Mouse (Mus musculus) E14TG2a.4 (cell line): ENCODE data around the gene Top3b.
A peak's percentile ranks its signal among the peaks of the same experiment; 100 is the strongest.

Source experiments
- H3K27me3 ChIP-seq: 2 replicates; pipeline ENCODE4 v1.6.1; 2014; ENCODE audit warnings: low read length, control low read depth; ENCODE audit not compliant: insufficient read depth
- H3K36me3 ChIP-seq: 2 replicates; pipeline ENCODE4 v1.6.1; 2014; ENCODE audit warnings: low read length, control low read depth; ENCODE audit not compliant: insufficient read depth
- H3K4me1 ChIP-seq: replicated peaks from 2 replicates; pipeline ENCODE4 v1.6.1; 2014; ENCODE audit warnings: low read depth, low read length, control low read depth
- H3K4me3 ChIP-seq: replicated peaks from 2 replicates; pipeline ENCODE4 v1.5.1; 2014; ENCODE audit warnings: mild to moderate bottlenecking, low read length
- H3K9me3 ChIP-seq: 2 replicates; pipeline ENCODE4 v1.6.1; 2014; ENCODE audit warnings: low read length, control low read depth
- CTCF ChIP-seq: conservative IDR thresholded peaks from 2 replicates; pipeline ENCODE4 v1.5.1; 2014; ENCODE audit warnings: low read length
- NANOG ChIP-seq: IDR thresholded peaks from 2 replicates; pipeline ENCODE4 v1.6.1; 2014; ENCODE audit warnings: borderline replicate concordance, low read length, mixed read lengths
- POU5F1 ChIP-seq: IDR thresholded peaks from 2 replicates; pipeline ENCODE4 v1.6.1; 2014; ENCODE audit warnings: low read length, borderline replicate concordance

Top3b gene

GRCm38 (mm10) chr16:16870617-16871331, at the start of gene Top3b, which contains the start of gene Vpreb1:
Gene Top3b, plus strand, starts transcription at chr16:16870736.
Gene Vpreb1, minus strand, starts transcription at chr16:16870843.
- Histone ChIP-seq H3K4me1 (peaks cover 71% of the 10 kb centered on the region), H3K27me3 (no peaks in the 10 kb centered on the region), H3K36me3 (peaks cover 36% of the 10 kb centered on the region), H3K9me3 (no peaks in the 10 kb centered on the region), H3K4me3 (peak within 1 kb of the TSS; percentile 98)
- no peak for TF ChIP-seq CTCF

- Histone ChIP-seq H3K9me3 (no peaks in the 10 kb centered on the region), H3K27me3 (no peaks in the 10 kb centered on the region), H3K4me3 (no peak overlapping the region), H3K4me1 (peaks cover 36% of the 10 kb centered on the region), H3K36me3 (no peaks in the 10 kb centered on the region)
- TF ChIP-seq CTCF (no peak), POU5F1 (0 out of 2 replicates have a peak, but pooled peaks have one; percentile 40), NANOG (peak; percentile 69)
Observed at GRCm38 (mm10) chr16:16825476-16825875, 45.1 kb upstream of the Top3b start.

GRCm38 (mm10) chr16:16826223-16826622, 44.3 kb upstream of the Top3b start:
- Histone ChIP-seq H3K36me3 (no peaks in the 10 kb centered on the region), H3K9me3 (peaks cover 3% of the 10 kb centered on the region), H3K27me3 (no peaks in the 10 kb centered on the region), H3K4me1 (peaks cover 38% of the 10 kb centered on the region), H3K4me3 (no peak overlapping the region)
- TF ChIP-seq CTCF = no peak
- TF ChIP-seq NANOG = peak; percentile 61
- no peak for TF ChIP-seq POU5F1

DNA sequence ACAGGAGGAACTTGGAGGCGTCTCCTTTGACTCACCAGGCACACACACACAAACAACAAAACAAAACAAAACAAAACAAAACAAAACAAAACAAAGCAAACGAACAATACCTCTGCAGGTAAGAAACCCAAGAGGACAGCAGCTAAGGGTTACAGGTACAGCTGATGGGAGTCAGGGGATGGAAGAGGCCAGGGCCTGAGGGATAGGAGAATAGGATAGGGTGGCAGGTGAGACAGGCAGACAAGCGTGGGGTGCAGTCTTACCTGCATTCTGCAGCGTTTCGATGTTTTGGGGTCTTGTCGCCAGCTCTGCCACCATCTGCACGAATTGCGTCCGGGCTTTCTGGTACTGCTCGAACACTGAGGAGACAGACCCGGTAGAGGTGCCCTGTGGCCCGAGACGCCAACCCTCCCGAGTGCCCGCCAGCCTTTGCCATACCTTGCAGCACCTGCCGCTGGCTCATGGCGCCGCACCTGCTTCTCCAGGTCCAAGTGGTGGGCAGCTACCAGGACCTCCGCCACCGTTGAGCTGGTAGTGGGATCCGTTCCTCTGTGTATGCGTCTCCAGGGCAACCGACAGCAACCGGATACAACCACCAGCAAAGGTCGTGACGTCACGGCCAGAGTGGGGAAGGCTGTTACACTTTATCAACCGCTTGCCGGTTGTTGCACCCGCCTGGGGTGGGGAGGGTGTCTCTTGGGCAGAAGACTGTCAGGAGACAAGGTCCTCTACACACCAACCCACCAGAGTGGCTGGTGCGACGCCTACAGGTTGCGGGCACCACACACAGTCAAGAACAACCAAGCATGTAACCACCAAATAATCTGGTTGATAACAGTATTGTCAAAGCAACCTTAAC, 41.5 kb upstream of the Top3b start, which contains the start of gene Spag6l:
Spag6l (minus strand) TSS at position 700 of the 859 bp plus-strand sequence.
- no peaks in the 10 kb centered on the region for H3K36me3 ChIP-seq
- no peaks in the 10 kb centered on the region for H3K27me3 ChIP-seq
- TF ChIP-seq POU5F1 (no peak), CTCF (peak; percentile 38), NANOG (no peak)
- peaks cover 38% of the 10 kb centered on the region for H3K4me1 ChIP-seq
- H3K4me3 ChIP-seq = peak within 1 kb of the TSS; percentile 82
- peaks cover 8% of the 10 kb centered on the region for H3K9me3 ChIP-seq

DNA sequence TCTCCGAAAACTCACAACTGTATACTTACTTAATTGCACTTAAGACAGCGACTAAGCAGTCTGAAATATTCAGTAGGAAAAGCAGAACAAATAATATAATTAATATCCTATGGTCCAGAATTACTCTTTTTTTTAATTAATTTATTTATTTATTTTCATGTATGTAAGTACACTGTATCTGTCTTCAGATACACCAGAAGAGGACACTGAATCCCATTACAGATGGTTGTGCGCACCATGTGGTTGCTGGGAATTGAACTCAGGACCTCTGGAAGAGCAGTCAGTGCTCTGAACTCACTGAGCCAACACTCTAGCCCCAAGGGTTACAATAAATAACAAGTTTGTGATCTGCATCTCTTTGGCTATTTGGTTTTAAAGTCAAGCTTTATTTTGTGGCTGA, 40.9 kb upstream of the Top3b start:
- Histone ChIP-seq H3K4me3 (no peak overlapping the region), H3K9me3 (peaks cover 8% of the 10 kb centered on the region), H3K4me1 (peaks cover 36% of the 10 kb centered on the region), H3K27me3 (no peaks in the 10 kb centered on the region), H3K36me3 (no peaks in the 10 kb centered on the region)
- TF ChIP-seq NANOG (no peak), CTCF (no peak), POU5F1 (no peak)

DNA sequence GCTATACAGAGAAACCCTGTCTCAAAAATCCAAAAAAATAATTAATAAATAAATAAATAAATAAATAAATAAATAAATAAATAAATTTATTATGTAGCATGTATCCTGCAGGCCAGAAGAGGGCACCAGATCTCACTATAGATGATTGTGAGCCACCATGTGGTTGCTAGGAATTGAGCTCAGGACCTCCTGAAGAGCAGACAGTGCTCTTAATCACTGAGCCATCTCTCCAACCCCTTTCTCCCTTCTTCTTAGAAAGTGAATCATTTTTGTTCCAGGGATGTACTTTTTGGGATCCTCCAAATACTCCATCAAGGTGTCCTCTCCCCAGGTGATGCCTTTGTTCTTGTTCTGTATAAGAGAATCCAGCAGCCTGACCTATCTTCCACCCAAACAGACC, 21.3 kb upstream of the Top3b start:
- Histone ChIP-seq H3K36me3 (no peaks in the 10 kb centered on the region), H3K4me3 (no peak overlapping the region), H3K9me3 (no peaks in the 10 kb centered on the region), H3K4me1 (no peaks in the 10 kb centered on the region), H3K27me3 (no peaks in the 10 kb centered on the region)
- TF ChIP-seq CTCF (peak; percentile 19; the same call in 1 of the 2 replicates), POU5F1 (no peak)

GRCm38 (mm10) chr16:16852411-16852810, 18.1 kb upstream of the Top3b start:
- H3K4me1 ChIP-seq = peaks cover 23% of the 10 kb centered on the region
- no peaks in the 10 kb centered on the region for H3K27me3 ChIP-seq
- H3K36me3 ChIP-seq = no peaks in the 10 kb centered on the region
- no peaks in the 10 kb centered on the region for H3K9me3 ChIP-seq
- TF ChIP-seq CTCF (peak; percentile 15; the same call in 1 of the 2 replicates), POU5F1 (no peak)
- no peak overlapping the region for H3K4me3 ChIP-seq

GRCm38 (mm10) chr16:16854836-16855235, 15.7 kb upstream of the Top3b start:
- no peaks in the 10 kb centered on the region for H3K9me3 ChIP-seq
- no peaks in the 10 kb centered on the region for H3K27me3 ChIP-seq
- H3K4me1 ChIP-seq = peaks cover 34% of the 10 kb centered on the region
- peak; percentile 74 for TF ChIP-seq CTCF
- TF ChIP-seq POU5F1 = no peak
- no peak for TF ChIP-seq NANOG
- H3K36me3 ChIP-seq = no peaks in the 10 kb centered on the region
- H3K4me3 ChIP-seq = no peak overlapping the region
